Mouse (Mus musculus) midbrain, embryonic 15.5 days (tissue): Measurements from ENCODE around the gene Olfr1393. TPM values are rescaled to one million over a fixed set of nuclear protein-coding genes. Genes with fewer than 3 reads are reported as not detected.
"Not testable (repeated sequence)": the region's sequence is repeated elsewhere in the genome, so short reads cannot be mapped to it uniquely, and the experiment has no call there.

Source experiments
- ATAC-seq: fragments of 200-750 bp; cut with Nextera tagmentation; replicated peaks from 2 replicates; pipeline ENCODE4 v1.8.0; 2017; ENCODE audit warnings: moderate TSS enrichment
- H3K27ac ChIP-seq: fragments of 300-500 bp; sonication (generic); 2 replicates; pipeline ENCODE4 v1.5.1; 2015; ENCODE audit warnings: mild to moderate bottlenecking, inconsistent platforms
- H3K27me3 ChIP-seq: fragments of 300-500 bp; sonication (generic); replicated peaks from 2 replicates; pipeline ENCODE4 v1.6.1; 2015; ENCODE audit warnings: inconsistent platforms
- H3K36me3 ChIP-seq: fragments of 300-500 bp; sonication (generic); replicated peaks from 2 replicates; pipeline ENCODE4 v1.6.1; 2015; ENCODE audit warnings: inconsistent platforms
- H3K4me1 ChIP-seq: fragments of 300-500 bp; sonication (generic); 2 replicates; pipeline ENCODE4 v1.6.1; 2015; ENCODE audit warnings: inconsistent platforms
- H3K4me2 ChIP-seq: fragments of 300-500 bp; sonication (generic); 2 replicates; pipeline ENCODE4 v1.6.1; 2015; ENCODE audit warnings: inconsistent platforms, mild to moderate bottlenecking, moderate library complexity
- H3K4me3 ChIP-seq: fragments of 300-500 bp; sonication (generic); 2 replicates; pipeline ENCODE4 v1.5.1; 2015; ENCODE audit warnings: mild to moderate bottlenecking, inconsistent platforms
- H3K9ac ChIP-seq: fragments of 300-500 bp; sonication (generic); 2 replicates; pipeline ENCODE4 v1.6.1; 2015; ENCODE audit warnings: mild to moderate bottlenecking, inconsistent platforms
- H3K9me3 ChIP-seq: fragments of 300-500 bp; sonication (generic); 2 replicates; pipeline ENCODE4 v1.6.1; 2016; ENCODE audit warnings: inconsistent platforms
- whole genome bisulfite sequencing: fragments of 180-500 bp; shearing (Covaris S2); methylation state at CpG from one replicate; pipeline ENCODE4 v1.1.7; 2015; ENCODE audit warnings: mixed read lengths; 5-methylcytosine and 5-hydroxymethylcytosine counted together
- polyA plus RNA-seq: library from polyadenylated mRNA; unstranded; fragments of >200 nt; fragmentation: Nextera tagmentation; extraction: Ambion mirVana; gene quantifications from 2 replicates; pipeline ENCODE4 v1.2.1, GENCODE M21; 2015

The Olfr1393 gene
- polyA plus RNA-seq, 1 experiment from 2014 or later, result not detected

GRCm38 (mm10) chr11:49271334-49271733 lies 6.8 kb upstream of the Olfr1393 start:
- peaks cover 4% of the 10 kb centered on the region; the same call in 1 of the 2 replicates for H3K4me1 ChIP-seq
- H3K9ac ChIP-seq, result no peak overlapping the region
- H3K27ac ChIP-seq, result no peak overlapping the region
- no peaks in the 10 kb centered on the region for H3K27me3 ChIP-seq
- ATAC-seq, result peak; percentile 57
- no peaks in the 10 kb centered on the region for H3K36me3 ChIP-seq
- no peaks in the 10 kb centered on the region for H3K9me3 ChIP-seq
- WGBS, result 30% methylated on average over 7 of the region's 7 CpGs
- H3K4me3 ChIP-seq, result no peak overlapping the region
- no peak overlapping the region for H3K4me2 ChIP-seq

DNA sequence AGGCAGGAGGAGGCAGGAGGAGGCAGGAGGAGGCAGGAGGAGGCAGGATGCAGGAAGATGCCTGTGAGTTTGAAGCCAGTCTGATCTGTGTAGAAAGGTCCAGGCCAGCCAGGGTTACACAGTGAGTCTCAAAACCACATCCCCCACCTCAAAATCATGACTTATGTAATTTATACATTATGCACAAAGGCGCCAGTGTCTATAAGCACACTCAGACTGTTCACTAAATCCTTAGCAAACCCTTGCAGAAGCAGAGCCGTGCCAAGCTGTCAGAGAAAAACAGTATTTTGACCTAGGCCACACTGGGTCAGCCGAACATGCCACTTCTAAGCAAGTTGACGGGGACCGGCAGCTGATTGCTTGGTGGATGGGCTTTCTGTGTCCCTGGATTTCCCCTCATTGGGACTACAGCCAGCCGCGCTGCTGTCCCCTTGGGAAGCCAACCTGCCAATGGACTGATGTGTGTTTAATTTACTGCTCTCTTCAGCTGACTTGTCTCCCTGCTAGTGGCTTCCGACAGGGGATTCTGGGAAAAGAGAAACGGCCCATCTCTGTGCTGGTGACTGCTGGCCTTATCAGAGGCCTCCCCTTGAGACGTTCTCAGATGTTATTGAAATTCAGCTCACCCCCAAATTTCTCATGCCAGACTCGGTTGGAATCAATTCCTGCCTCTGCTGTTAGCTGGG lies 4.1 kb upstream of the Olfr1393 start:
- peaks cover 4% of the 10 kb centered on the region; the same call in 1 of the 2 replicates for H3K4me1 ChIP-seq
- peak overlapping the region; percentile 54; the same call in 1 of the 2 replicates for H3K27ac ChIP-seq
- H3K9ac ChIP-seq, result no peak overlapping the region
- H3K36me3 ChIP-seq, result no peaks in the 10 kb centered on the region
- no peaks in the 10 kb centered on the region for H3K27me3 ChIP-seq
- ATAC-seq, result peak; percentile 54
- 49% methylated on average over 11 of the region's 11 CpGs for WGBS
- H3K4me3 ChIP-seq, result no peak overlapping the region
- H3K9me3 ChIP-seq, result no peaks in the 10 kb centered on the region
- H3K4me2 ChIP-seq, result peak overlapping the region; percentile 13; the same call in 1 of the 2 replicates

DNA sequence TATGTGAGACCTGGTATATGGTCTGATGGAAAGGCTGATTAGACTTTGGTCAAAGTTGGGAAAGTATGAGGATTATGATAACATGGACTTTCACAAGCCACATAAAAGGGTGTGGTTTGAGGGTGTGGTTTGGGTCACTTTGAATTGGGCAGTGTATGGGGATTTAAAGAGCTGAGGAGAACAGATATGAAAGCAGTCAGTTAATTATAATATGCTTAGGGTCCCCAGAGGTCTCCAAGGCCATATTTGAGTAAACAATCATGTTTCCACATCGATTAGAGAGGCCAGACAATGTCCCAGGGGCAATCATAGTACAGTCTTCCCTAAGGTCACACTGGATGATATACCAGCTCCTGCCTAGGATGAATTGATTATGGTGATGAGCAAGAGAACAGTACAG lies 6.9 kb downstream of the Olfr1393 start, which contains the start of gene Olfr1392:
Olfr1392 (plus strand) TSS at position 301 of the 400 bp plus-strand sequence.
- not testable (repeated sequence) for H3K9ac ChIP-seq, H3K36me3 ChIP-seq, ATAC-seq, H3K9me3 ChIP-seq, H3K4me1 ChIP-seq, H3K4me2 ChIP-seq, H3K27me3 ChIP-seq, H3K4me3 ChIP-seq, H3K27ac ChIP-seq
- 43% methylated on average over 1 of the region's 1 CpGs for WGBS

GRCm38 (mm10) chr11:49287251-49287650 lies 9.1 kb downstream of the Olfr1393 start:
- no peaks in the 10 kb centered on the region for H3K27me3 ChIP-seq

DNA sequence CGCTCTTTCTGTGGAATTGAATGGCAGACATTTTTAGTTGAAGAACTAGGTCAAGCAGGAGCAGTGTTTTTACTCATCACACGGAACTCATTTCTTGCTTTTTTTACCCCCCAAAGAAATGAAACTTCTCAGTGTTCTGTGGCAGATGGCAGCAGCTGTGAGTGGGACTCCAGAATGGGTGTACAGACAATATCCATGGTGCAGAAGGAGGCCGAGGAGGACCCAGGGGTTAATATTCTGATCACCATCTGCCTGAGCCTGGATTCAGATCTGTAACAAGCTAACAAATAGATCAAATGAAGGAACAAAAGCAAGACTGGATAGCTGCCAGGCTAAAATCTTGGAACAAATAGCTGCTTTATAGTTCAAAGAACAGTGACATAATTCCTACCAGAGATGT lies 14.7 kb downstream of the Olfr1393 start:
- Histone ChIP-seq H3K9ac (no peak overlapping the region), H3K4me1 (no peaks in the 10 kb centered on the region), H3K27me3 (no peaks in the 10 kb centered on the region), H3K27ac (no peak overlapping the region), H3K9me3 (no peaks in the 10 kb centered on the region), H3K4me2 (no peak overlapping the region), H3K4me3 (no peak overlapping the region), H3K36me3 (no peaks in the 10 kb centered on the region)
- no peak for ATAC-seq
- WGBS, result 60% methylated on average over 3 of the region's 3 CpGs

More at GRCm38 (mm10) chr11:49287251-49287650, 9.1 kb downstream of the Olfr1393 start:
- WGBS, result 92% methylated on average over 2 of the region's 2 CpGs
- Histone ChIP-seq H3K4me2 (no peak overlapping the region), H3K4me3 (no peak overlapping the region), H3K36me3 (no peaks in the 10 kb centered on the region), H3K9me3 (no peaks in the 10 kb centered on the region), H3K9ac (no peak overlapping the region), H3K4me1 (no peaks in the 10 kb centered on the region), H3K27ac (no peak overlapping the region)
- no peak for ATAC-seq

GRCm38 (mm10) chr11:49304441-49304840 lies 26.3 kb downstream of the Olfr1393 start, which contains the start of gene Olfr10:
Gene Olfr10 (plus strand): TSS chr11:49304741.
- H3K27ac ChIP-seq, result no peak within 1 kb of the TSS
- no peaks in the 10 kb centered on the region for H3K9me3 ChIP-seq
- no peaks in the 10 kb centered on the region for H3K36me3 ChIP-seq
- H3K4me1 ChIP-seq, result no peaks in the 10 kb centered on the region
- H3K27me3 ChIP-seq, result no peaks in the 10 kb centered on the region
- H3K4me3 ChIP-seq, result no peak within 1 kb of the TSS
- no peak within 1 kb of the TSS for H3K9ac ChIP-seq
- H3K4me2 ChIP-seq, result no peak within 1 kb of the TSS
- no peak for ATAC-seq

GRCm38 (mm10) chr11:49308547-49308946 lies 30.4 kb downstream of the Olfr1393 start:
- not testable (repeated sequence) for H3K27ac ChIP-seq, H3K27me3 ChIP-seq, H3K9ac ChIP-seq, H3K36me3 ChIP-seq, ATAC-seq, H3K4me1 ChIP-seq, H3K4me3 ChIP-seq, H3K4me2 ChIP-seq, H3K9me3 ChIP-seq
- 93% methylated on average over 5 of the region's 5 CpGs for WGBS

- Histone ChIP-seq H3K4me2 (no peak within 1 kb of the TSS), H3K9ac (no peak within 1 kb of the TSS), H3K4me1 (no peaks in the 10 kb centered on the region), H3K36me3 (no peaks in the 10 kb centered on the region), H3K4me3 (no peak within 1 kb of the TSS), H3K27ac (no peak within 1 kb of the TSS), H3K9me3 (no peaks in the 10 kb centered on the region), H3K27me3 (no peaks in the 10 kb centered on the region)
- no peak for ATAC-seq
- WGBS, result 91% methylated on average over 2 of the region's 2 CpGs
These were observed 44.3 kb downstream of the Olfr1393 start, which contains the start of gene Olfr1391 for GRCm38 (mm10) chr11:49322442-49322841. Gene Olfr1391 (plus strand): TSS chr11:49322742.

DNA sequence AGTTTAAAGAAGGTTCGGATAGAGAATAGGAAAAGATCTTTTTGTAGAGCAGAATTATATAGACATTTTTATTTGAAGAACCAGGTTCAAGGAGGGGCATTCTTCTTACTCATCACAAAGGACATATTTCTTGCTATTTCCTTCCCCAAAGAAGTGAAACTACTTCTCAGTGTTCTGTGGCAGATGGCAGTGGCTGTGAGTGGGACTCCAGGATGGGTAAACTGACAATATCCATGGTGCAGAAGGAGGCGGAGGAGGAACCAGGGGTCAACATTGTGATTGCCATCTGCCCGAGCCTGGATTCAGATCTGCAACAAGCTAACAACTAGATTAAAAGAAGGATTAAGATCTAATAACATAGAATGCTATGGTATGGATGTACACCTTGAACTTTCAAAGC lies 48.6 kb downstream of the Olfr1393 start:
- H3K4me1 ChIP-seq, result no peaks in the 10 kb centered on the region
- no peak overlapping the region for H3K4me3 ChIP-seq
- no peak overlapping the region for H3K4me2 ChIP-seq
- H3K27me3 ChIP-seq, result no peaks in the 10 kb centered on the region
- WGBS, result 82% methylated on average over 3 of the region's 3 CpGs
- H3K9ac ChIP-seq, result no peak overlapping the region
- no peak for ATAC-seq
- H3K27ac ChIP-seq, result no peak overlapping the region
- H3K36me3 ChIP-seq, result no peaks in the 10 kb centered on the region
- no peaks in the 10 kb centered on the region for H3K9me3 ChIP-seq

DNA sequence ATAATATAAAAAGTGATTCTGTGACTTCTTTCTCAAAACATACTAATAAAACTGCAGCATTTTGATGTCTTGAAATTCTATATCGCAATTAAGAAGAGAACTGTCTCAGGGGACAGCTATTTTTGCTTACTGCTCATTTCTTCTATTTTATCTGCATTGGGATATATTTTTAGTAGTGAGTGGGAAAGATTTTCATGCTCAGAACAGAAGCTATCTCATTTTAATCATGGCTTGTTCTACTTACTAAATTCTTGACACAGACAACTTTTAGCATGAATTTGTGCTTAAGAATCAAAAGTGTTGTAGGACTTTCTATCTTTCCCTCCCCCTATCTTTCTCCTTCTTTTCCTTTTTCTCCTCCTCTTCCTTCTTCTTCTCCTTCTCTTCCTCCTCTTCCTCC lies 51.6 kb downstream of the Olfr1393 start:
- H3K4me1 ChIP-seq, result no peaks in the 10 kb centered on the region
- no peak overlapping the region for H3K4me2 ChIP-seq
- no peaks in the 10 kb centered on the region for H3K9me3 ChIP-seq
- WGBS, result 81% methylated on average over 1 of the region's 1 CpGs
- no peaks in the 10 kb centered on the region for H3K27me3 ChIP-seq
- ATAC-seq, result no peak
- H3K9ac ChIP-seq, result no peak overlapping the region
- H3K27ac ChIP-seq, result no peak overlapping the region
- H3K4me3 ChIP-seq, result no peak overlapping the region
- H3K36me3 ChIP-seq, result no peaks in the 10 kb centered on the region

Other genes with a start within 250 kb of the Olfr1393 start
- 0.37 and 0.38 TPM in 2 replicates for gene 9930111J21Rik2, start 227.1 kb upstream of the Olfr1393 start, polyA plus RNA-seq
- gene Tgtp2, start 214.1 kb upstream of the Olfr1393 start, polyA plus RNA-seq, result 0.68 TPM in 1 of 2 replicates, not detected in the other
- gene Ifi47, start 201.7 kb upstream of the Olfr1393 start, polyA plus RNA-seq, result 0.35 and 0.56 TPM in 2 replicates
- gene Olfr1396, start 163.4 kb upstream of the Olfr1393 start, polyA plus RNA-seq, result 0.11 TPM in 1 of 2 replicates, not detected in the other
- gene Olfr1395, start 136.0 kb upstream of the Olfr1393 start, polyA plus RNA-seq, result not detected in 2 replicates
- not detected in 2 replicates for gene Olfr1394, start 123.9 kb upstream of the Olfr1393 start, polyA plus RNA-seq
- 0.09 and 0.15 TPM in 2 replicates for gene Btnl9, start 91.1 kb upstream of the Olfr1393 start, polyA plus RNA-seq
- 45.1 and 46.0 TPM in 2 replicates for gene Zfp62, start 75.0 kb upstream of the Olfr1393 start, polyA plus RNA-seq
- gene Mgat1, start 34.1 kb upstream of the Olfr1393 start, polyA plus RNA-seq, result 35.3 and 35.4 TPM in 2 replicates
- 0.04 and 0.05 TPM in 2 replicates for gene Olfr1392, start 7.0 kb downstream of the Olfr1393 start, polyA plus RNA-seq
- not detected in 2 replicates for gene Olfr10, start 26.4 kb downstream of the Olfr1393 start, polyA plus RNA-seq
- not detected in 2 replicates for gene Olfr1391, start 44.4 kb downstream of the Olfr1393 start, polyA plus RNA-seq
- not detected in 2 replicates for gene Olfr1390, start 56.9 kb downstream of the Olfr1393 start, polyA plus RNA-seq
- gene Olfr1389, start 144.8 kb downstream of the Olfr1393 start, polyA plus RNA-seq, result not detected in 2 replicates
- gene Olfr1388, start 158.3 kb downstream of the Olfr1393 start, polyA plus RNA-seq, result 0.05 TPM in 1 of 2 replicates, not detected in the other
- gene Olfr1387, start 177.0 kb downstream of the Olfr1393 start, polyA plus RNA-seq, result not detected in 2 replicates
- gene Olfr1386, start 186.7 kb downstream of the Olfr1393 start, polyA plus RNA-seq, result not detected in 2 replicates
- gene Olfr1385, start 210.8 kb downstream of the Olfr1393 start, polyA plus RNA-seq, result 0.05 and 0.08 TPM in 2 replicates
- not detected in 2 replicates for gene Olfr1384, start 228.4 kb downstream of the Olfr1393 start, polyA plus RNA-seq
- gene Olfr1383, start 241.3 kb downstream of the Olfr1393 start, polyA plus RNA-seq, result not detected in 2 replicates
- gene Olfr1382, start 249.9 kb downstream of the Olfr1393 start, polyA plus RNA-seq, result not detected in 2 replicates